Mouse (Mus musculus) megakaryocyte, embryonic 14.5 days (primary cell): Measurements from ENCODE around the gene Rnf34.

Experiments
- FLI1 ChIP-seq: IDR thresholded peaks from 2 replicates; pipeline ENCODE4 v1.6.1; 2012; ENCODE audit warnings: low read length, inconsistent platforms, mixed read lengths
- GATA1 ChIP-seq: IDR thresholded peaks from 3 replicates; pipeline ENCODE4 v1.6.1; 2012; ENCODE audit warnings: mixed read lengths, low read length, inconsistent platforms, borderline replicate concordance

DNA sequence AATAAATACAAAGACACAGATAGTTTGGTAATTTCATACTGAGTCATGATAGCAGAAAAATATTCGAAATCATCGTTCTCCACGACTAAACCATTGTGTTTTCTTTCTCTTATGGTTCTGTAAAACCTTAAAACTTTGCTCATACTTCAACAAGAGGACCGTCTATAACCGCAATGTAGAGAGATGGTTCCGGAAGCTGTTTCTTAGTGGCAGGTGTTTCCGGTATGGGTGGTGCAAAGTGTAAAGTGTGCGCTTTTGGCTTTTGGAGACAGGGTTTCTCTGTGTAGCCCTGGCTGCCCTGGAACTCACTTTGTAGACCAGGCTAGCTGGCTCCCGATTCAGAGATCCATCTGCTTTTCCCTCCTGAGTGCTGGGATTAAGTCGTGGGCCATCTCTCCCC lies 17.3 kb upstream of the Rnf34 start:
- TF ChIP-seq FLI1 (no peak), GATA1 (no peak)
